Mouse (Mus musculus) frontal cortex, postnatal 36 days (tissue): ENCODE measurements at regions not wholly inside any gene's neighbourhood (a gene's known extent, or its start where the extent isn't known, plus 50 kb on each side); places are given as distances from the start of the nearest gene placed in this dataset.

Experiments
- DNase-seq, 2 experiments: peaks; one replicate each; pipeline ENCODE4 v3.0.0; 2022; ENCODE audit warnings: low spot score in 2 of 2

GRCm38 (mm10) chr8:53749263-53749662, 110.4 kb upstream of the Neil3 start:
- DNase-seq = no peak

DNA sequence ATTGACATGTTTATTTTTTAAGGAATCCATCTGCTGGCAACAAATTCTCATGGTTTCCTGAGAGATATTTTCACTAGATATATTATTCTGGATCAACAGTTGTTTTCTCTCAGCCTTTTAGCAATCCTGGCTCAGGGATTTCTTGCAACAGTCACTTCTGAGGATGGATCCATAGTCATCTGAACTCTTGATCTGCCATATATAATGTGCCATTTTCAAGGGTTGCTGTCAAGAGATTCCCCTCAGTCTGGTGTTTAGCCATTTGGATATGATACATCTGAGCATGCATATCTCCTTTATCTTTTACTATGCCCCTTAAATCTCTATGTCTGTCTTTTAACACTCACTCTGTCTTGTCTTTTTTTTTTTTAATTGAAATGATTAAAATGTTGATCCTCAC, 130.3 kb upstream of the Neil3 start:
- no peak for DNase-seq

GRCm38 (mm10) chr8:53775511-53775910, 136.6 kb upstream of the Neil3 start:
- no peak for DNase-seq

GRCm38 (mm10) chr8:53780886-53781285, 142.0 kb upstream of the Neil3 start:
- DNase-seq = no peak

GRCm38 (mm10) chr8:53781885-53782284, 143.0 kb upstream of the Neil3 start:
- DNase-seq = no peak

GRCm38 (mm10) chr8:53788202-53788601, 149.3 kb upstream of the Neil3 start:
- no peak for DNase-seq

- DNase-seq = no peak
These were observed 182.3 kb upstream of the Neil3 start for GRCm38 (mm10) chr8:53821148-53821547.

GRCm38 (mm10) chr8:53827395-53827794, 188.5 kb upstream of the Neil3 start:
- DNase-seq = no peak

GRCm38 (mm10) chr8:53847821-53848220, 209.0 kb upstream of the Neil3 start:
- no peak for DNase-seq

DNA sequence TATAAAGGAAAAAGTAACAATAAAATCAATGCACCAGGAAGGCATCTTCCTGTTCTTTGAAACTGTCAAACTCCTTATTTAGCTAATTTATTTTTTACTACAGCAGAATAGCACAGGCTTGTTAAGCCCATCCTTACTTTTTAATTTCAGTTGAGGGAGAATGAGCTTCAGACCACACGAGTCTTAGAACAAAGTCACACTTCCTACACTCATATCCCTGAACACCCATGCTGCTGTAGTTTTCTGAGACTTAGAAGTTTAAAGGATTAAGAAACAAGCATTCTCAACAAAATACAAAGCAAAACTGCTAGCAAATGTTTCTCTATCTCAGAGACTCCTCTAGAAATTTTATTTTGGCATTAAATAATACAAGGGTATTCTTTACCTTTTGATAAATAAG, 208.8 kb upstream of the Vegfc start:
- no peak for DNase-seq

- no peak for DNase-seq
These were observed 207.3 kb upstream of the Vegfc start for GRCm38 (mm10) chr8:53869997-53870596.

GRCm38 (mm10) chr8:53872033-53872619, 205.3 kb upstream of the Vegfc start:
- no peak for DNase-seq

DNA sequence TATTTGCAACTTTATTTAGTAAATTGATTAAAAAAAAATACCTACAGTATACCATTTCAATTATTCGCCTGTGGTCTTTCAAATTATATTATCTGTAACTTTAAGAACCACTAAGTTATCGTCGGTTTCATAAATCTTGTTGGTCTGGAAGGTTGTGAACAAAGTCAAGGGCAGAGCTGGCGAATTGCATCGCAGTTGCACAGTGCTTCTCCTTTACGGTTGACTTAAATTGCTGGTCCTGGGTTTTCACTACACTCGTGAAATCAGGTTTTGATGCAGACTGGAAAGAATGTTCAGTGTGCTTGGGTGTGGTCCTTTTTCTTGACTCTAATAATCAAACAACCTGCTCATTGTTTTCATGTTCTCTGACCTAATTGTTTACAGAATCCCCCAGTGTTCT, 198.6 kb upstream of the Vegfc start:
- no peak for DNase-seq

DNA sequence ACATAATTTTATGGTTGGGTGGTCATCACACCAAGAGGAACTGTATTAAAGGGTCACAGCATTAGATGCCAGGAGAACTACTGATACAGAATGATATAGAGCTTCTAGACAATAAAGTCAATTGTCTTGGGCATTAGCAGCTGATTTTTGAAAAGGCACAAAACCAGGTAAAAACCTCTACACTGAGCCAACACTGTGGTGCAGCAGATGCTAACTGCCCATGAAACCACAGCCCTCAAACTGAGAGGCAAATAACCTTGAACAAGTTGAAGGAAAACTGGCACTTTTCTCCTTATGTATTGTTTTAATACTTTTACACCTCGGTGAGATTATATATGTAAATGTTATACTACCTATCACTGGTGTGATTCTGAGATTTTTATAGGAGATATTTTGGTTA, 195.9 kb upstream of the Vegfc start:
- no peak for DNase-seq

DNA sequence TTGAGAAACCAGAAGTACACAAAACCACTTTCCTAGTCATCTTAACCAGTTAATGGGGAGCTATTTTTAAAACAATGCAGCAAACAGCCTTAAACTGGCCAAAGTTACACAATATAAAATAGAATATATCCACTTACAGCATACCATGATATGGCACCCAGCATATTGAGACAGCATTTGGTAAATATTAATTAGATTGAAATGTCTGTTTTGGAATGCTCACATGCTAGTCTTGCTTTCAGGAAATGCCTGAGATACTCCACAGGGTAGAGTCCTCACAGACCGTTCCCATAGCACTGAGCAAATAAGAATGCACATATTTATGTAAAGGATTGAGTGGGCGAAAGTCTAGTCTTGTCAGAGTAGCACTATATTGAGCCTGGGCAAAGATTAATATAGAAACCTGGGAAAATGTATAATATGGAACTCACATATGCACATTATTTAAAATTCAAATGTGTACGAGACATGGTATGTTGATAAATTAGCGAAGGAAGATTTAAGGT, 185.1 kb upstream of the Vegfc start:
- DNase-seq = peak in 1 of 2 experiments; percentile 12

DNA sequence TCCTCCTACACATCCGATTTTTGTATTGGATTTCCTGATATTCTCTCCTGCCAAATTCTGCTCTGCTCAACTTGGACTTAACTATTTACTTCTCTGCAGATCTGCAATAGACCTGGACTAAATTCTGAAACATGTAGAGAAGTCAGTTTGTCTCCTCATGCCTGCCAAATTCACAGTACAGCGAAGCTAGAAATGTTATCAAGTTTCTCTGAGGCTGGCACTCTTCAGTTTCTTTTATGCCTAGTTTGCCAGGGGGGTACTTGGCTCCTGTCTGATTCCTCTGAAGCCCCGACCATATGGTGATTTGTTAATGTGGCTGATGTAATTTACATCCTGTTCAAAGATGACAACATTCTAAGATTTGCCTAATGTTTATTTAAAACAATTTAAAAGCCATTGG, 184.6 kb upstream of the Vegfc start:
- DNase-seq = peak; percentile 2 to 14

- DNase-seq = no peak
These were observed 155.1 kb upstream of the Vegfc start for GRCm38 (mm10) chr8:53922343-53922742.

DNA sequence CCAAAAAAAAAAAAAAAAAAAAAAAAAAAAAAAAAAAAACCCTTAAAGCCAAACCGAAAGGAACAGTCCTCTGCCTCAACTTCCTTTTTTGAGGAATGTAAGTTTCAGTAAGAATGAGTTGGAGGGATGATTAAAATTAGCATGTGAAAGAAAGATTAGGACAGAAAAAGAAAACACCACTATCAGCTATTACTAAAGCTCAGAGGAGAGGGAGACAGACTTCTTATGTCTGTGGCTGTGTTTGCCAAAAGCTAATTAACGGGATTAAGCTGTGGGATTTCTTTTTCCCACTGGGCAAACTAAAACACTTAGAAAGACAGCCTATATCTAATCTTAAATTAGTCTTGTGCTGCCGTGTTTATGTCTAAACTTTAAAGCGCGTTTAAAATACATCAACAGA, 146.7 kb upstream of the Vegfc start:
- DNase-seq = no peak

DNA sequence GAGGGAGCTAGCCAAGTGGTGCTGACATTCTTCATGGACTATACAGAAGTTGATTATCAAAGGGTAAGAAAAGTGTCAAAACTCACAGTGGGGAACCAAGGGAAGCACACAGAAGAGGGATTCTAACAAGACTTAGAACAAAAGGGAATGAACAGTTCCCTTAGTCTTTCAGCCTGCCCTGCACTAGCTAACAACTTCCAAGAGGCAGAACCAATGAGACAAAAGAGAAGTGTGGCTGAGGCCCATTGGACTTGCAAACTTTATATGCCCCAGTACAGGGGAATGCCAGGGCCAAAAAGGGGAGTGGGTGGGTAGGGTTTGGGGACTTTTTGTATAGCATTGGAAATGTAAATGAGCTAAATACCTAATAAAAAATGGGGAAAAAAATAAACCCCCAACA, 139.0 kb upstream of the Vegfc start:
- DNase-seq = no peak

DNA sequence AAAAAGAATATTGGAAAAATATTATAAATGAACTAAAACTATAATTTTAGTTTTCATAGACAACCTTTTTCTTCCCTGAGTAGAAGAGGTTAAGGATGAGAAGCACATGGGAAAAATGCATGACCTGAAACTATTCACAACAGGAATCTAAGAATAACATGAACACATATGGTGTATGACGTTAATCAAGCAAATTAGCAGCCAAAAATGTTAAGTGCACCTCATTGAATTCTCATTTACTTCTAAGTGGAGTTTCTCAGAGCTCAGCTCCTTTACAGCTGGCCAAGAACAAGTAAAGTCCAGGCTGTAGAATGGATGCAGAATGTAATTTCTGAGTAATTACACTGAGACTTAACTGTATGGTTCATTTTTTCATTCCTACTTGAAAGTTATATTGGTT, 137.9 kb upstream of the Vegfc start:
- DNase-seq = no peak

DNA sequence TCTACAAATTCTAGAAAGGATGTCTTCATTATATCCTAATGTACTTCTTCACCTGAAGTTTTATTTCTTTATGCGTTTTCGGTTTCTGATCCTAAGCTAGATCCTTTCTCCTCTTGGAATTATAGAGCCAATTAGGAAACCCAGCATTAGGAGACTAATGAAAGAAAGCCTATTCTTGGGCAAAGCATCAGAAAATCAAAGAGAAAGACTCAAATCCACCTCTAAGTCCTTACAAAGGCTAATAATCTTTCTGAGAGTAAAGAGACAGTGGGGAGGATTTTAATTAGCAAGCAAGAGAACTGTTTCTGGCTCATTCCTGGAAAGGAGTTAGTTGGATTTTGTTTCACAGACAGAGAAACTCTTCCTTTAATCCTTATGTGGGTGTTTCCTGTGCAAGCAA, 136.3 kb upstream of the Vegfc start:
- no peak for DNase-seq

- DNase-seq = no peak
These were observed 131.8 kb upstream of the Vegfc start for GRCm38 (mm10) chr8:53945561-53945960.

DNA sequence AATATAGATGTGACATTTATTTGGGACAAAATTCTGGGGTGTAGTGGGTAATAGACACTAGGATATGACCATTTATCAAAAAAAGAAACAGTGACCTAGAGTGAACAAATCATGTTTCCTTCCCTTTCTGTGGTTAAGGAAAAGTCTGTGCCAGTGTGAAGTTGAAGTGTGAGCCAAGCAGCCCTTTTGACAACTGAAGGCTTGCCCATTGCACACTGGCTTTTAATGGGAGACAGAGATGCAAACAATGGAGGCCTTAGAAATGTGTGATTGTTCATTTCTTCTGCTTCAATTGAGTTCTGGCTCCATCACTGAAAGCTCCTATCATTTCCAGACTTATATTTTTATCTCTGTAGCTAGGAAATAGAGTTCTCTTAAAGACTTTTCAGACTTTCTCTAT, 130.0 kb upstream of the Vegfc start:
- no peak for DNase-seq
